Mouse (Mus musculus): ENCODE measurements around the gene Il10ra. TPM values are rescaled to one million over a fixed set of nuclear protein-coding genes. Genes with fewer than 3 reads are reported as not detected.

Gene Il10ra
- polyA plus RNA-seq, 1 experiment: not detected

DNA sequence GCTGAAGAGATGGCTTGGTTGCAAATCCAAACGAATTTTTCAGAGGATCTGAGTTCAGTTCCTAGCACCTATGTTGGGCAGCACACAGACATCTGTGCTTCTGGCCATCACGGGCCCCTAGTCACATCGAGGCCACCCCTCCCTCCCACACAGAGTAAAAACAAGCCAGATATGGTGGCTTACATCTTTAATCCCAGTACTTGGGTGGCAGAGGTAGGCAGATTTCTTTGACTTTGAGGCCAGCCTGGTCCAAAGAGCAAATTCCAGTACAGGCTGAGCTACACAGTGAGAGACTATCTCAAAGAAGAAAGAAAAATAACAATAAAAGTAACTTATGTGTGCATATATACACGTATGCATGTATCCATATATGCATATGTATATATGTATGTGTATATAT is 62.8 kb downstream of the Il10ra start:
- H3ac ChIP-seq (ENCODE audit: control insufficient read depth, insufficient read length): no peak overlapping the region
- H3K36me3 ChIP-seq (ENCODE audit: control insufficient read depth, insufficient read depth): no peaks in the 10 kb centered on the region
- peaks cover 11% of the 10 kb centered on the region for H3K27me3 ChIP-seq (ENCODE audit: control insufficient read depth, insufficient read depth, insufficient read length)
- no peak overlapping the region for H3K4me3 ChIP-seq
- TF ChIP-seq POLR2AphosphoS2 (IDR thresholded peaks at IDR 0.05; ENCODE audit: insufficient read length, low read depth) (no peak), SRF (IDR thresholded peaks at IDR 0.05; ENCODE audit: control insufficient read depth, insufficient read length, low read depth) (no peak), REST (IDR thresholded peaks at IDR 0.05; ENCODE audit: insufficient read depth, insufficient read length) (no peak), MYOG (IDR thresholded peaks at IDR 0.05; ENCODE audit: control insufficient read depth in 1 of 3, insufficient read depth in 1 of 3, insufficient read length in 2 of 3, low read depth in 2 of 3) (no peak), MAX (IDR thresholded peaks at IDR 0.05; ENCODE audit: low read depth) (no peak), TCF12 (IDR thresholded peaks at IDR 0.05; ENCODE audit: insufficient read depth, poor library complexity, severe bottlenecking) (no peak), E2F4 (IDR thresholded peaks at IDR 0.05; ENCODE audit: insufficient read depth) (no peak)
- H3K79me2 ChIP-seq (ENCODE audit: control insufficient read depth, insufficient read depth): no peaks in the 10 kb centered on the region
- H3K4me2 ChIP-seq (ENCODE audit: low read depth): no peak overlapping the region

DNA sequence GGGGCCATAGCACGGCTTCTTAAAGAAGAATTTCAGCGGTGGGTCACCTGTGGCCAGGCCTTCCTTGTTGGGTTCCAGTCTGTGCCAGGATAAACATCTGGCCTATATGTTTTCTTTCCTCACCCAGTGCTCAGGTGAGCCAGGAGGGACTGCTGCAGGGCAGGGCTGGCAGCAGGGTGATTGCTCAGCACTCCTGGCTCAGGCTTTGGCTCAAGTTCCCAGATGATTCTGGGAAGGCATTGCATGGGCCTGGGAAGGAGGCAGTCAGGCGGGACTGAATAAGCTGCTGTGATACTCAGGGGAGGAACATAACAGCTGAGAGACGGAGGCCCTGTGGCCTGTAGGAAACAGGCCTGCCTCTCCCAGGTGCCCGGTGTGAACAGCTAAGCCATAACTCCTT is 63.8 kb downstream of the Il10ra start:
- no peak overlapping the region for H3ac ChIP-seq (ENCODE audit: control insufficient read depth, insufficient read length)
- no peaks in the 10 kb centered on the region for H3K36me3 ChIP-seq (ENCODE audit: control insufficient read depth, insufficient read depth)
- TF ChIP-seq USF1 (IDR thresholded peaks at IDR 0.05; ENCODE audit: low read depth): no peak
- TF ChIP-seq TCF12 (IDR thresholded peaks at IDR 0.05; ENCODE audit: insufficient read depth, poor library complexity, severe bottlenecking): no peak
- TF ChIP-seq POLR2A (IDR thresholded peaks at IDR 0.05; ENCODE audit: insufficient read length, low read depth): no peak
- TF ChIP-seq POLR2AphosphoS2 (IDR thresholded peaks at IDR 0.05; ENCODE audit: insufficient read length, low read depth): no peak
- no peak for TF ChIP-seq MAX (IDR thresholded peaks at IDR 0.05; ENCODE audit: low read depth)
- no peak for TF ChIP-seq TCF3 (IDR thresholded peaks at IDR 0.05; ENCODE audit: insufficient read length, low read depth)
- TF ChIP-seq MYOD1 (IDR thresholded peaks at IDR 0.05; ENCODE audit: control insufficient read depth in 1 of 3, insufficient read length in 2 of 3, low read depth in 2 of 3): no peak
- no peak for TF ChIP-seq SRF (IDR thresholded peaks at IDR 0.05; ENCODE audit: control insufficient read depth, insufficient read length, low read depth)
- no peak for TF ChIP-seq CEBPB (IDR thresholded peaks at IDR 0.05; ENCODE audit: insufficient read depth, poor library complexity, severe bottlenecking)

More for the DNA sequence above, 63.8 kb downstream of the Il10ra start:
- H3K4me3 ChIP-seq: no peak overlapping the region
- H3K27me3 ChIP-seq (ENCODE audit: control insufficient read depth, insufficient read depth, insufficient read length): peaks cover 11% of the 10 kb centered on the region
- H3K79me2 ChIP-seq (ENCODE audit: control insufficient read depth, insufficient read depth): no peaks in the 10 kb centered on the region
- no peak overlapping the region for H3K4me2 ChIP-seq (ENCODE audit: low read depth)

Other genes starting within 250 kb of the Il10ra start
- gene Mpzl2, start 229.3 kb downstream of the Il10ra start, polyA plus RNA-seq (2012; fragmentation: generic; extraction: Trizol): not detected
- gene Mpzl3, start 214.0 kb downstream of the Il10ra start, polyA plus RNA-seq (2012; fragmentation: generic; extraction: Trizol): 0.47 TPM
- not detected for gene Jaml, start 190.0 kb downstream of the Il10ra start, polyA plus RNA-seq (2012; fragmentation: generic; extraction: Trizol)
- not detected for gene Scn2b, start 151.4 kb downstream of the Il10ra start, polyA plus RNA-seq (2012; fragmentation: generic; extraction: Trizol)
- gene Scn4b, start 130.8 kb downstream of the Il10ra start, polyA plus RNA-seq (2012; fragmentation: generic; extraction: Trizol): not detected
- not detected for gene BC049352, start 87.1 kb downstream of the Il10ra start, polyA plus RNA-seq (2012; fragmentation: generic; extraction: Trizol)
- gene Tmprss4, start 65.1 kb downstream of the Il10ra start, polyA plus RNA-seq (2012; fragmentation: generic; extraction: Trizol): not detected
- not detected for gene Tmprss13, start 50.0 kb upstream of the Il10ra start, polyA plus RNA-seq (2012; fragmentation: generic; extraction: Trizol)
- gene Fxyd6, start 101.0 kb upstream of the Il10ra start, polyA plus RNA-seq (2012; fragmentation: generic; extraction: Trizol): 0.73 TPM
- gene Fxyd2, start 130.5 kb upstream of the Il10ra start, polyA plus RNA-seq (2012; fragmentation: generic; extraction: Trizol): 0.07 TPM
- gene Dscaml1, start 157.5 kb upstream of the Il10ra start, polyA plus RNA-seq (2012; fragmentation: generic; extraction: Trizol): not detected

Data from myocyte (in vitro differentiated cells).